Mouse (Mus musculus) midbrain, embryonic 11.5 days (tissue): ENCODE data around the gene Nrbf2. TPM values are rescaled to one million over a fixed set of nuclear protein-coding genes. Genes with fewer than 3 reads are reported as not detected.

ENCODE experiments used
- ATAC-seq: fragments of 200-750 bp; cut with Nextera tagmentation; 2 replicates; pipeline ENCODE4 v1.8.0; 2017; ENCODE audit warnings: moderate TSS enrichment, moderate library complexity; ENCODE audit not compliant: low FRiP score
- DNase-seq: peaks from one replicate; pipeline ENCODE4 v3.0.0; 2015; ENCODE audit warnings: low spot score; ENCODE audit errors: missing footprints
- H3K27ac ChIP-seq: fragments of 300-500 bp; sonication (generic); 2 replicates; pipeline ENCODE4 v1.5.1; 2014; ENCODE audit warnings: low read depth, low read length
- H3K27me3 ChIP-seq: fragments of 300-500 bp; sonication (generic); 2 replicates; pipeline ENCODE4 v1.6.1; 2014; ENCODE audit warnings: mild to moderate bottlenecking, low read length, moderate library complexity, mixed read lengths; ENCODE audit not compliant: control insufficient read depth, insufficient read depth
- H3K36me3 ChIP-seq: fragments of 300-500 bp; sonication (generic); 2 replicates; pipeline ENCODE4 v1.6.1; 2014; ENCODE audit warnings: mild to moderate bottlenecking, low read length, moderate library complexity, mixed read lengths; ENCODE audit not compliant: control insufficient read depth, insufficient read depth
- H3K4me1 ChIP-seq: fragments of 300-500 bp; sonication (generic); 2 replicates; pipeline ENCODE4 v1.6.1; 2014; ENCODE audit warnings: low read length; ENCODE audit not compliant: control insufficient read depth, insufficient read depth
- H3K4me2 ChIP-seq: fragments of 300-500 bp; sonication (generic); 2 replicates; pipeline ENCODE4 v1.6.1; 2014; ENCODE audit warnings: mild to moderate bottlenecking, moderate library complexity
- H3K4me3 ChIP-seq: fragments of 300-500 bp; sonication (generic); 2 replicates; pipeline ENCODE4 v1.5.1; 2014; ENCODE audit warnings: low read depth, low read length
- H3K9ac ChIP-seq: fragments of 300-500 bp; sonication (generic); 2 replicates; pipeline ENCODE4 v1.6.1; 2014; ENCODE audit warnings: low read length
- H3K9me3 ChIP-seq: fragments of 300-500 bp; sonication (generic); 2 replicates; pipeline ENCODE4 v1.6.1; 2016; ENCODE audit warnings: low read length; ENCODE audit not compliant: control insufficient read depth
- WGBS: fragments of 180-500 bp; shearing (Covaris S2); extraction: QIAGEN DNeasy Blood & Tissue Kit; methylation state at CpG from one replicate; pipeline ENCODE4 v1.1.7; 2014; 5-methylcytosine and 5-hydroxymethylcytosine counted together
- polyA plus RNA-seq: library from polyadenylated mRNA; unstranded; fragments of >200 nt; fragmentation: Nextera tagmentation; extraction: Ambion mirVana; gene quantifications from 2 replicates; pipeline ENCODE4 v1.2.1, GENCODE M21; 2014

Gene Nrbf2
- polyA plus RNA-seq, 1 experiment from 2014 or later = 43.6 TPM

DNA sequence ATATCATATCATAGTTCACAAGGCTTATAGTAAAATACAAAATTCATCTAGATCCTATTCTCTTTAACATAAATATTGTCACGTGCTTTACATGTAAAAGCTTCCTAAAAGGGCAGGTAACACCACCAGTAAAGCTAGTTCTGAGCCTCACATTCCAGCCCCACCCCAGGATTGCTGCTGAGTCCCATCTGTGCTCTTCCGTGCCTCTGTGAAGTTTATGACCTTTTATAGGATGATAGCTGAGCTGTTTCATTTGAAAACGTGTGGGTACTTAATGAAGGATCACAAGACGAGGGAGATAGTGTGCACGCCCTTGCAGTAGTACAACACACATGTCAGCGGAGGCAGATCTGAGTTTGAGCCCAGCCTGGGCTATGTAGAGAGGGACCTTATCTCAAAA is 54.7 kb downstream of the Nrbf2 start:
- H3K4me3 ChIP-seq = no peak overlapping the region
- no peaks in the 10 kb centered on the region for H3K9me3 ChIP-seq
- no peak overlapping the region for H3K9ac ChIP-seq
- 90% methylated on average over 6 of the region's 6 CpGs for WGBS
- H3K36me3 ChIP-seq = peaks cover 10% of the 10 kb centered on the region
- H3K4me2 ChIP-seq = no peak overlapping the region
- DNase-seq = no peak
- H3K27ac ChIP-seq = no peak overlapping the region
- no peaks in the 10 kb centered on the region for H3K27me3 ChIP-seq
- ATAC-seq = no peak
- H3K4me1 ChIP-seq = no peaks in the 10 kb centered on the region

DNA sequence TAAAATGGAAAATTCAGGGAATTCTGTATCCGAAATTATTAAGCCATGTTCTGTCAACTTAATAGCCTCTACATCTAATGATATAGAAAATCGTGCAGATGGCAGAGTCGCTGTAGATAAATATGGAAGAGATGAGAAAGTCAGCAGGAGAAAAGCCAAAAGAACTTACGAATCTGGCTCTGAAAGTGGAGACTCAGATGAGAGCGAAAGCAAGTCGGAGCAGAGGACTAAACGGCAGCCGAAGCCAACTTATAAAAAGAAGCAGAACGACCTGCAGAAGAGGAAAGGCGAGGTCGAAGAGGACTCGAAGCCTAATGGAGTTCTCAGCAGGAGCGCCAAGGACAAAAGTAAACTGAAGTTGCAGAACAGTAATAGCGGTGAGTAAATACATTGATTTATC is 58.6 kb downstream of the Nrbf2 start:
- Histone ChIP-seq H3K27me3 (no peaks in the 10 kb centered on the region), H3K9ac (no peak overlapping the region), H3K4me3 (no peak overlapping the region), H3K4me2 (no peak overlapping the region), H3K4me1 (no peaks in the 10 kb centered on the region), H3K9me3 (no peaks in the 10 kb centered on the region), H3K27ac (no peak overlapping the region), H3K36me3 (peaks cover 9% of the 10 kb centered on the region)
- ATAC-seq = no peak
- DNase-seq = no peak
- 92% methylated on average over 14 of the region's 14 CpGs for WGBS

GRCm38 (mm10) chr10:67226109-67226508 is 59.0 kb downstream of the Nrbf2 start:
- WGBS = 90% methylated on average over 7 of the region's 7 CpGs
- no peak overlapping the region for H3K9ac ChIP-seq
- H3K4me3 ChIP-seq = no peak overlapping the region
- peaks cover 9% of the 10 kb centered on the region for H3K36me3 ChIP-seq
- H3K27ac ChIP-seq = no peak overlapping the region
- ATAC-seq (no peak), DNase-seq (no peak)
- no peaks in the 10 kb centered on the region for H3K4me1 ChIP-seq
- no peaks in the 10 kb centered on the region for H3K27me3 ChIP-seq
- H3K9me3 ChIP-seq = no peaks in the 10 kb centered on the region
- H3K4me2 ChIP-seq = no peak overlapping the region

DNA sequence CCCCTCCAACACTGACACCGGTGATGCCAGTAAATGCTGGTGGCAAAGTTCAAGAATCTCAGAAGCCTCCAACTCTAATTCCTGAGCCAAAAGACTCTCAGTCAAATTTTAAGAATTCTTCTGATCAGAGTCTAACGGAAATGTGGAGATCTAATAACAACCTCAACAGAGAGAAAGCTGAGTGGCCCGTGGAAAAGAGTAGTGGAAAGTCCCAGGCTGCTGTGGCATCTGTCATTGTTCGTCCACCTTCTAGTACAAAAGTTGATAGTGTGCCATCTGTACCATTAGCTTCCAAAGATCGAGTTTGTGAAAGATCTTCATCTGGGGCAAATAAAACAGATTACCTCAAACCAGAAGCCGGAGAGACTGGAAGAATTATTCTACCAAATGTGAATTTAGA is 59.6 kb downstream of the Nrbf2 start:
- ATAC-seq = no peak
- Histone ChIP-seq H3K27ac (no peak overlapping the region), H3K9me3 (no peaks in the 10 kb centered on the region), H3K4me3 (no peak overlapping the region), H3K27me3 (no peaks in the 10 kb centered on the region), H3K36me3 (peaks cover 7% of the 10 kb centered on the region), H3K4me1 (no peaks in the 10 kb centered on the region), H3K4me2 (no peak overlapping the region), H3K9ac (no peak overlapping the region)
- no peak for DNase-seq
- 93% methylated on average over 6 of the region's 6 CpGs for WGBS

GRCm38 (mm10) chr10:67223942-67224341 is 61.2 kb downstream of the Nrbf2 start:
- H3K4me2 ChIP-seq = no peak overlapping the region
- no peak overlapping the region for H3K9ac ChIP-seq
- no peak for ATAC-seq
- no peaks in the 10 kb centered on the region for H3K9me3 ChIP-seq
- 66% methylated on average over 3 of the region's 4 CpGs for WGBS
- DNase-seq = no peak
- peaks cover 10% of the 10 kb centered on the region; the same call in 1 of the 2 replicates for H3K36me3 ChIP-seq
- no peaks in the 10 kb centered on the region for H3K4me1 ChIP-seq
- H3K27ac ChIP-seq = no peak overlapping the region
- H3K4me3 ChIP-seq = no peak overlapping the region
- H3K27me3 ChIP-seq = no peaks in the 10 kb centered on the region

DNA sequence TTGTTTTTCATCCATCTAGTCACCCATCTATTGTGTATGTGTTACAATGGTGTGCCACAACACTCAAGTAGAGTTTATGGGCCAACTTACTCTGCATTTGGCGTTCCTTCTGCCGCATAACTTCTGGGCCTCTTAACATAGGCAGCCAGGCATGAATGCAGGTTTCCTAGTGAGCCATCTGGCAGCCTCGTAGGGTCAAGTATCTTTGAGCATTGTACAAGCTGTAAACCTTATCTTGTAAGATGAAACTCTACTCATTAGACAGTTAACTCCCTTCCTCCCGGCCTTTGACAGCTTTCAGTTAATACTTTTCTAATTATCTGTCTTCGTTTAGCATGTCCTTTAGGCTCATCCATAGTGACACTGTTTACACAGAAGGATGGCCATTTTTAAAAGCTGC is 63.8 kb downstream of the Nrbf2 start:
- WGBS = 66% methylated on average over 5 of the region's 5 CpGs
- Histone ChIP-seq H3K9me3 (no peaks in the 10 kb centered on the region), H3K9ac (no peak overlapping the region), H3K4me3 (no peak overlapping the region), H3K36me3 (peaks cover 10% of the 10 kb centered on the region; the same call in 1 of the 2 replicates), H3K27ac (no peak overlapping the region), H3K4me1 (no peaks in the 10 kb centered on the region), H3K27me3 (no peaks in the 10 kb centered on the region), H3K4me2 (no peak overlapping the region)
- DNase-seq (no peak), ATAC-seq (no peak)

- H3K9me3 ChIP-seq = no peaks in the 10 kb centered on the region
- H3K9ac ChIP-seq = no peak overlapping the region
- H3K4me3 ChIP-seq = no peak overlapping the region
- DNase-seq (no peak), ATAC-seq (no peak)
- H3K4me1 ChIP-seq = no peaks in the 10 kb centered on the region
- peaks cover 10% of the 10 kb centered on the region; the same call in 1 of the 2 replicates for H3K36me3 ChIP-seq
- H3K27ac ChIP-seq = no peak overlapping the region
- no peaks in the 10 kb centered on the region for H3K27me3 ChIP-seq
- 91% methylated on average over 4 of the region's 4 CpGs for WGBS
- no peak overlapping the region for H3K4me2 ChIP-seq
Measured at GRCm38 (mm10) chr10:67220251-67220650, 64.9 kb downstream of the Nrbf2 start.

DNA sequence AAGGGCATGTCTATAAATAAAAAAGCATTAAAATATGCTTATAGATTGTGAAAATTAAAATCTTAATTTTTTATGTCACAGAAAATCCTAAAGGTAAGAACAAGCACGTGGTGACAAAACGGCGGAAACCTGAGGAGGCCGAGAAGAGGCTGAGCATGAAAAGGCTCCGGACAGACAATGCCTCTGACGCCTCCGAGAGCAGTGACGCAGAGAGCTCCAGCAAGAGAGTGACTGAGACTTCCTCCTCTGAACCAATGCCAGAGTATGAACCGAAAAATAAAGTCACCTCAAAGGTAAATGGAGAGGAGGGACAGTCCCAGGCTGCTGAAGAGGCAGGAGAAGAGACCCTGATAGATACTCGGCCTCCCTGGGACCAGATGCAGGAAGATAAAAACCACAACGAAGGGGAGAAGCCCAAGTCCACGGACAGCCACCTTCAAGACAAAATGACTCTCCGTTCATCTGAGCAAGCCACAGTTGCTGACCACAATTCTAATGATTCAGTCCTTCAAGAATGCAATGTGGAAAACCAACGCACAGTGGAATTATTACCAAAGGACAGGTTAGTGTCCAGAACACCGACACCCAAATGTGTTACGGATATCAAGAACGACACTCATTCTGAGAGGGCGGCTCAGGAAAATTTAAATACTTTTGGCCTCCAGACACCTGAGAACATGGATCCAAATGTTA is 66.1 kb downstream of the Nrbf2 start:
- no peak for DNase-seq
- no peak overlapping the region for H3K9ac ChIP-seq
- no peak overlapping the region for H3K27ac ChIP-seq
- no peak for ATAC-seq
- H3K36me3 ChIP-seq = peaks cover 8% of the 10 kb centered on the region; the same call in 1 of the 2 replicates
- no peak overlapping the region for H3K4me2 ChIP-seq
- no peak overlapping the region for H3K4me3 ChIP-seq
- H3K4me1 ChIP-seq = no peaks in the 10 kb centered on the region
- 94% methylated on average over 18 of the region's 18 CpGs for WGBS
- no peaks in the 10 kb centered on the region for H3K27me3 ChIP-seq
- no peaks in the 10 kb centered on the region for H3K9me3 ChIP-seq

DNA sequence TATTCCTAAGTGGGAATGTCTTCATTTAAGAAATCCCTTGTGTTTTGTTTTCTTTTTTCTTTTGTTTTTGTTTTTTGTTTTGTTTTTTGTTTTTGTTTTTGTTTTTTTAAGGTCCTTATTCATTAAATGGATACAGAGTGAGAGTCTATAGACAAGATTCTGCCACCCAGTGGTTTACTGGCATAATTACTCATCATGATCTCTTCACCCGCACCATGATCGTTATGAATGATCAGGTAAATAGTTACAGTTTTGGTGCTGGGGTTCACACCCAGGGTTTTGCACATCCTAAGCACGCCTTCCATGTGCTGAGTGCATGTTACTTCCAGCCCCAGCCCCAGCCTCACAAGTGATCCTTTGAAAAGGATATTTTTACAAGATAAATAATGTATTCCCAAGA is 68.2 kb downstream of the Nrbf2 start:
- no peak overlapping the region for H3K4me2 ChIP-seq
- H3K36me3 ChIP-seq = peaks cover 8% of the 10 kb centered on the region; the same call in 1 of the 2 replicates
- 90% methylated on average over 3 of the region's 3 CpGs for WGBS
- no peak overlapping the region for H3K4me3 ChIP-seq
- no peaks in the 10 kb centered on the region for H3K27me3 ChIP-seq
- no peak overlapping the region for H3K27ac ChIP-seq
- H3K9me3 ChIP-seq = no peaks in the 10 kb centered on the region
- no peak overlapping the region for H3K9ac ChIP-seq
- ATAC-seq (no peak), DNase-seq (no peak)
- H3K4me1 ChIP-seq = no peaks in the 10 kb centered on the region
